Mouse (Mus musculus) bone marrow macrophage, adult 2 months (primary cell): ENCODE results near the gene Anks6.

Experiments used
- CTCF ChIP-seq: IDR thresholded peaks from 2 replicates; pipeline ENCODE4 v1.5.1; 2012; ENCODE audit warnings: low read depth, mild to moderate bottlenecking, low read length, moderate library complexity
- POLR2A ChIP-seq: IDR thresholded peaks from 2 replicates; pipeline ENCODE4 v1.6.1; 2012; ENCODE audit warnings: mild to moderate bottlenecking, low read depth, low read length, borderline replicate concordance

GRCm38 (mm10) chr4:47079997-47080646 lies 22.9 kb upstream of the Anks6 start:
- TF ChIP-seq CTCF (no peak), POLR2A (no peak)
